Mouse (Mus musculus) stomach, postnatal 0 days (tissue): ENCODE measurements at regions not wholly inside any gene's neighbourhood (a gene's known extent, or its start where the extent isn't known, plus 50 kb on each side); places are given as distances from the start of the nearest gene placed in this dataset.

Experiments
- ATAC-seq: fragments of 200-750 bp; cut with Nextera tagmentation; 2 replicates; pipeline ENCODE4 v1.8.0; 2017; ENCODE audit not compliant: low FRiP score, low TSS enrichment
- DNase-seq: peaks from one replicate; pipeline ENCODE4 v3.0.0-alpha.2; 2016; ENCODE audit warnings: low spot score
- H3K27ac ChIP-seq: fragments of 300-500 bp; sonication (generic); replicated peaks from 2 replicates; pipeline ENCODE4 v1.5.1; 2014; ENCODE audit warnings: mild to moderate bottlenecking, control low read depth
- H3K27me3 ChIP-seq: fragments of 300-500 bp; sonication (generic); 2 replicates; pipeline ENCODE4 v1.6.1; 2014; ENCODE audit warnings: low read length; ENCODE audit not compliant: control insufficient read depth, insufficient read depth
- H3K36me3 ChIP-seq: fragments of 300-500 bp; sonication (generic); 2 replicates; pipeline ENCODE4 v1.6.1; 2014; ENCODE audit warnings: low read length, mixed read lengths; ENCODE audit not compliant: control insufficient read depth, insufficient read depth
- H3K4me1 ChIP-seq: fragments of 300-500 bp; sonication (generic); replicated peaks from 2 replicates; pipeline ENCODE4 v1.6.1; 2014; ENCODE audit warnings: antibody characterized with exemption; ENCODE audit not compliant: control insufficient read depth, insufficient read depth
- H3K4me2 ChIP-seq: fragments of 300-500 bp; sonication (generic); replicated peaks from 2 replicates; pipeline ENCODE4 v1.6.1; 2014; ENCODE audit warnings: low read depth, mild to moderate bottlenecking, control low read depth, moderate library complexity
- H3K4me3 ChIP-seq: fragments of 300-500 bp; sonication (generic); 2 replicates; pipeline ENCODE4 v1.5.1; 2014; ENCODE audit warnings: low read depth, low read length, control low read depth
- H3K9ac ChIP-seq: fragments of 300-500 bp; sonication (generic); 2 replicates; pipeline ENCODE4 v1.6.1; 2014; ENCODE audit warnings: mild to moderate bottlenecking, low read length, control low read depth, mixed read lengths
- H3K9me3 ChIP-seq: fragments of 300-500 bp; sonication (generic); 2 replicates; pipeline ENCODE4 v1.6.1; 2016; ENCODE audit warnings: low read length; ENCODE audit not compliant: control insufficient read depth
- CTCF ChIP-seq: IDR thresholded peaks from 2 replicates; pipeline ENCODE4 v1.5.1; 2016; ENCODE audit warnings: antibody characterized with exemption, low read depth, mild to moderate bottlenecking, moderate library complexity
- EP300 ChIP-seq: optimal IDR thresholded peaks from 2 replicates; pipeline ENCODE3; 2016; ENCODE audit warnings: antibody characterized with exemption
- WGBS: fragments of 180-500 bp; shearing (Covaris S2); extraction: QIAGEN DNeasy Blood & Tissue Kit; methylation state at CpG from one replicate; pipeline ENCODE4 v1.1.7; 2014; 5-methylcytosine and 5-hydroxymethylcytosine counted together

DNA sequence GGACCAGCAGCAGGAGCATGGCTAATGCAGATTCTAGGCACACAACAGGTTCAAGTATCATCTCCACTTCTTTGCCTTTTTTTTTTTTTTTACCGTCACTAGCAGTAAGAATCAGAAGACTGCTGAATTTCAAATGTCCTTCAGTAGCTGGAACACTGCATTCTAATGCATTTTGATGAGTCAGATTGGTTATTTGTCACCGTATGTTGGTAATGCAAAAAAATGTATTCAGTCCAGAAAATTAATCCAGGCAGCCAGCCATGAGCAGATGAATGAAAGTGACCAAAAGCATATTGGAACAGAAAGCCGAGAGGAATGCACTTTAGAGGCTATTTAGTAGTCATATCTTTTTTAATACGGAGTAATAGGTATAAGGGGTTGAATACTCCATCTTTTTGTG, 322.4 kb upstream of the Pard3b start:
- no peaks in the 10 kb centered on the region for H3K9me3 ChIP-seq
- no peaks in the 10 kb centered on the region for H3K27me3 ChIP-seq
- H3K4me2 ChIP-seq, result no peak overlapping the region
- H3K4me1 ChIP-seq, result no peaks in the 10 kb centered on the region
- DNase-seq, result no peak
- H3K36me3 ChIP-seq, result no peaks in the 10 kb centered on the region
- no peak overlapping the region for H3K27ac ChIP-seq
- H3K4me3 ChIP-seq, result no peak overlapping the region
- no peak for TF ChIP-seq EP300
- TF ChIP-seq CTCF, result no peak
- no peak overlapping the region for H3K9ac ChIP-seq
- 83% methylated on average over 4 of the region's 4 CpGs for WGBS
- no peak for ATAC-seq

GRCm38 (mm10) chr1:61316736-61317135, 321.9 kb upstream of the Pard3b start:
- Histone ChIP-seq H3K4me2 (no peak overlapping the region), H3K4me3 (no peak overlapping the region), H3K36me3 (no peaks in the 10 kb centered on the region), H3K27ac (no peak overlapping the region), H3K4me1 (no peaks in the 10 kb centered on the region), H3K9ac (no peak overlapping the region), H3K27me3 (no peaks in the 10 kb centered on the region), H3K9me3 (no peaks in the 10 kb centered on the region)
- no peak for ATAC-seq
- DNase-seq, result no peak
- TF ChIP-seq EP300 (no peak), CTCF (no peak)
- WGBS, result 63% methylated on average over 2 of the region's 2 CpGs

DNA sequence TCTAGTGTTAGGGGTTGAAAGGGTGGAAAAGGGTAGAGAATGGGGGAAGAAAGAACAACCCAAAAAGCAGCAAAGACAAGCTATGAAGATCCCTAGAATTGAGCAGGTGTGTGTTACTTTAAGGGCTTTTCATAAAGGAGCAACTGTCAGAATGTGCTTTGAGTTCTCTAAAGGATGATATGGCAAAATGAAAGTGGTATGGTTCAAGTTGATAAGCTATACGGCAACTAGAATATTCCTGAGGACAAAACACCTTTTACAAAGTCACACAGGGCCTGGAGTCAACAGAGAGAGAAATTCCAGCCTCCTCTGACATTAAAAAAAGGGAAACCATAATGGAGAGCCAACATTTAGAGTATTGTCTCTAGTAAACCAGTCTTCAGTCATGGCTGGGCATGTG, 320.6 kb upstream of the Pard3b start:
- Histone ChIP-seq H3K4me3 (no peak overlapping the region), H3K9ac (no peak overlapping the region), H3K4me1 (no peaks in the 10 kb centered on the region), H3K27ac (no peak overlapping the region), H3K36me3 (no peaks in the 10 kb centered on the region), H3K9me3 (no peaks in the 10 kb centered on the region), H3K27me3 (no peaks in the 10 kb centered on the region), H3K4me2 (no peak overlapping the region)
- TF ChIP-seq CTCF, result no peak
- TF ChIP-seq EP300, result no peak
- DNase-seq (no peak), ATAC-seq (no peak)
- WGBS, result 75% methylated on average over 1 of the region's 1 CpGs

DNA sequence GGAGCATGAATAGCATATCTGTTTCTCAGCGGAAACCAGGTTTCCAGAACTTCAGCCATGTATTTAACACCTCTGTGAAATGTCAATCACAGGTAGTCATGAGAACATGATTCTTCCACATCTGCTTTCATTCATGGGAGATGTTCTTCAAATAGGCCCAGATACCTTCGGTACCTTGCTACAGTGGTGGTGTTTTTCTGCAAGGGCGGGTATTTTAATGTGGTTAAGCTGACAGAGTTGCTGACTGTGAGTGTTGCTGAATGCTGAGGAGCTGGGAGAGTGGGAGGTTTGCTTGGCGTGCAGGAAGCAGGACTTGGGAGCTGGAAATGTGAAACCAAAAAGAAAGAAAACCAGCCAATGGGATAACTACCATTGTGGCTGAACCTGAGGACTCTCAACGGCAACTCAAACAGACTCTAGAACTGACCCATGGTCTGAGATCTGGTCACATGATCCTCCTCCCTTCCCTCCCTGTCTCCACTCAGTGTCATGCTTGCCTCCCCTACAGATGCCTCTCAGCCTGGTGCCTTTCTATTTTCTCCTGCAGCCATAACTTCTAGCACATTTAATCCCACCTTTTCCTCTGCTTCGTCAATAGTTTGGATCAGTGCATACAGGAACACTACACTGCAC, 317.0 kb upstream of the Pard3b start:
- no peak for DNase-seq
- no peak overlapping the region for H3K9ac ChIP-seq
- no peaks in the 10 kb centered on the region for H3K9me3 ChIP-seq
- H3K27ac ChIP-seq, result no peak overlapping the region
- H3K4me2 ChIP-seq, result no peak overlapping the region
- ATAC-seq, result no peak
- no peaks in the 10 kb centered on the region for H3K27me3 ChIP-seq
- no peaks in the 10 kb centered on the region for H3K36me3 ChIP-seq
- no peak for TF ChIP-seq CTCF
- no peaks in the 10 kb centered on the region for H3K4me1 ChIP-seq
- WGBS, result 69% methylated on average over 6 of the region's 6 CpGs
- H3K4me3 ChIP-seq, result no peak overlapping the region

DNA sequence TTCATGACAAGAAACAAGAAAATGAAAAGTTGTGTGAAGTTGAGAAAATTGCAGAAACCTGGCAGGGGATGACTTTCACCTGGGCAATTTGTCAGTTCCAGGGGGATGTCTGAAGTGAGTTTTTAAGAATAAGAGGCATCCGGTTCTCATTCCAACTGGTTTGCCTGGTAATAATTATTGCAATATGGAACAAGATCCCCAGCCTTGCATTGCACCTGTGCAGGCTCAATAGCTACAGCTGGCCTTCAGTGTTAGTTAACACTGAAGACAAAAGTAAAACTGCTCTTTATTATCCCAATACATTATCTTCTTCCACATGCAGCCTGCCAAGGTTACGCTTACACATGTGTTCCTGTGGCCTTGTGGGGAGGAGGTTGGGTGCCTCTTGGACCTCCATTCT, 307.2 kb upstream of the Pard3b start:
- no peak overlapping the region for H3K4me2 ChIP-seq
- no peaks in the 10 kb centered on the region for H3K9me3 ChIP-seq
- 81% methylated on average over 2 of the region's 2 CpGs for WGBS
- ATAC-seq (no peak), DNase-seq (no peak)
- no peaks in the 10 kb centered on the region for H3K27me3 ChIP-seq
- no peaks in the 10 kb centered on the region for H3K4me1 ChIP-seq
- no peak overlapping the region for H3K9ac ChIP-seq
- H3K27ac ChIP-seq, result no peak overlapping the region
- TF ChIP-seq CTCF (no peak), EP300 (no peak)
- H3K36me3 ChIP-seq, result no peaks in the 10 kb centered on the region
- H3K4me3 ChIP-seq, result no peak overlapping the region

GRCm38 (mm10) chr1:61331906-61332305, 306.7 kb upstream of the Pard3b start:
- TF ChIP-seq EP300 (no peak), CTCF (no peak)
- H3K4me1 ChIP-seq, result no peaks in the 10 kb centered on the region
- H3K4me3 ChIP-seq, result no peak overlapping the region
- no peak for DNase-seq
- no peaks in the 10 kb centered on the region for H3K36me3 ChIP-seq
- H3K4me2 ChIP-seq, result no peak overlapping the region
- H3K9ac ChIP-seq, result no peak overlapping the region
- WGBS, result 53% methylated on average over 3 of the region's 3 CpGs
- no peak overlapping the region for H3K27ac ChIP-seq
- H3K9me3 ChIP-seq, result no peaks in the 10 kb centered on the region
- ATAC-seq, result no peak
- H3K27me3 ChIP-seq, result no peaks in the 10 kb centered on the region
